Mouse (Mus musculus) small intestine, adult 2 months (tissue): ENCODE measurements around the gene Slc22a12.

Experiments used
- CTCF ChIP-seq: fragments of 200-500 bp; IDR thresholded peaks from 2 replicates; pipeline ENCODE4 v1.5.1; 2012; ENCODE audit warnings: low read depth, mild to moderate bottlenecking, control low read depth, inconsistent platforms, low read length, moderate library complexity, mixed read lengths; ENCODE audit not compliant: insufficient replicate concordance, insufficient read length; ENCODE audit errors: extremely low read depth
- POLR2A ChIP-seq: fragments of 200-500 bp; IDR thresholded peaks from 2 replicates; pipeline ENCODE4 v1.6.1; 2012; ENCODE audit warnings: low read depth, mild to moderate bottlenecking, control low read depth, inconsistent platforms, low read length, moderate library complexity

DNA sequence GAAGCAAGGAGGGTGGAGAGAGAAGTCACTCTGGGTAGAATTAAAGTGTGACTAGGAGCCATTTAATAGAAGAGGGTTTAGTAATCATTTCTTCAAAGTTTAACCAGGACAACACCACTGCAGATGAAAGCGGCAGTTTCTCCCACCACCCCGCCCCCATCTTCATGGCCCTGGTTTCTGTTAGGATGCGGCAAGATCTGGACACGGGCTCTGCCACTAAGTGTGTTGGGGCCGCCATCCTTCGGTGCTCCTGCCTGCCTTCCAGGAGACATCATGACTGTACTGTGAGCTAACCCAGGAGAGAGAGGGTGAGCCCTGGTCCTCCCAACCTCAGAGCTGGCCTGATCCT lies 177 bp upstream of the Slc22a12 start:
- TF ChIP-seq CTCF (no peak), POLR2A (no peak)
